Mouse (Mus musculus): ENCODE results near the gene Ccdc28a.

DNA sequence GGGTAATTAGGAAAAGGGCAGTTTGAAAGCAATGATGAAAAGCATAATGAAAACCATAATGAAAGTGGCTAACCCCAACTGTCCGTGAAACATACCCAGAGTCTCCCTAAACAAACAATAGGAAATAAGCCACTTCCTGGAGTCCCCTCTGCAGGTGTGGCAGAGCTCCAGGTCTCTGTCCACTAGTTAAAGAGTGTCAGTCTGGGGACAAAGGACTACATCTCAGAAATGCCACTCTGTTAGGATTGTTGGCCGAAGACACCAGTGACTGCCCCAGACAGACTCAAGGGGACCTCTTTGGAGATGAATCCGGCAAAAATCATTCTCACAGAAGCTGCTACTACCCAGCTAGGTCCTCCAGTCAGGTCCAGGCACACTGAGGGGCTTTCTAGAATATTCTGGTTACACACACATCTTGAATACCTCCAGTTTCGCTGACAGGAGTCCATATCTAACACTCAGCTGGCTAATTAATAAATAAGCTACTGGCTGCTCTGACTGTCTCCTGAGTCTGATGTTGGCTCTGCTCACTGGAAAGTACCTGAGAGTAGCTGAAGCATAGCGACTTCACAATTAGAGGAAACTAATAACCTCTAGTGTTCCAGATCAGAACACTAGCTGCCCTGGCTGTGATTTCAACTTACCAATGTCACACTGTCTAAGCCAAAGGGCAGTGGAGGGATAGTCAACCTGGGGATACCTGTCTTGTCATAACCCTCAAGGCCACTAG is 36.3 kb downstream of the Ccdc28a start:
- no peak for TF ChIP-seq CTCF (IDR thresholded peaks at IDR 0.05; ENCODE audit: low read depth, low read length)
- TF ChIP-seq POLR2A (IDR thresholded peaks at IDR 0.05; ENCODE audit: extremely low read depth, insufficient read depth, low read length): no peak

Data from liver, adult 2 months (tissue).